Mouse (Mus musculus): ENCODE data around the gene Man2a2.
"Not testable (repeated sequence)": the region's sequence is repeated elsewhere in the genome, so short reads cannot be mapped to it uniquely, and the experiment has no call there.

Man2a2 gene

GRCm38 (mm10) chr7:80400099-80400498 is 28.9 kb upstream of the Man2a2 start:
- DNase-seq: no peak

GRCm38 (mm10) chr7:80398654-80399444 is 27.7 kb upstream of the Man2a2 start:
- DNase-seq: no peak

GRCm38 (mm10) chr7:80397986-80398385 is 26.8 kb upstream of the Man2a2 start:
- DNase-seq: no peak

- DNase-seq: not testable (repeated sequence)
Observed at GRCm38 (mm10) chr7:80396427-80396826, 25.3 kb upstream of the Man2a2 start.

GRCm38 (mm10) chr7:80394600-80394999 is 23.4 kb upstream of the Man2a2 start:
- DNase-seq: no peak

GRCm38 (mm10) chr7:80392119-80392518 is 20.9 kb upstream of the Man2a2 start:
- no peak for DNase-seq

GRCm38 (mm10) chr7:80387633-80388543 is 16.7 kb upstream of the Man2a2 start, which contains the start of gene Fes:
Fes (minus strand) TSS chr7:80387946.
- DNase-seq: no peak

- DNase-seq: no peak
Observed at GRCm38 (mm10) chr7:80387033-80387632, 16.0 kb upstream of the Man2a2 start.

- DNase-seq: peak; percentile 97
Observed at GRCm38 (mm10) chr7:80386235-80386930, 15.2 kb upstream of the Man2a2 start.

- no peak for DNase-seq
Observed at GRCm38 (mm10) chr7:80382919-80383318, 11.7 kb upstream of the Man2a2 start.

GRCm38 (mm10) chr7:80379531-80379930 is 8.4 kb upstream of the Man2a2 start:
- DNase-seq: no peak

- DNase-seq: peak; percentile 60
Observed at GRCm38 (mm10) chr7:80377471-80377870, 6.3 kb upstream of the Man2a2 start.

- DNase-seq: no peak
Observed at GRCm38 (mm10) chr7:80376192-80376591, 5.0 kb upstream of the Man2a2 start.

- DNase-seq: no peak
Observed at GRCm38 (mm10) chr7:80375376-80376039, 4.3 kb upstream of the Man2a2 start.

- DNase-seq: no peak
Observed at GRCm38 (mm10) chr7:80374733-80375132, 3.6 kb upstream of the Man2a2 start.

- DNase-seq: no peak
Observed at GRCm38 (mm10) chr7:80374280-80374679, 3.1 kb upstream of the Man2a2 start.

GRCm38 (mm10) chr7:80373850-80374249 is 2.7 kb upstream of the Man2a2 start:
- no peak for DNase-seq

- DNase-seq: no peak
Observed at GRCm38 (mm10) chr7:80373352-80373751, 2.2 kb upstream of the Man2a2 start.

- no peak for DNase-seq
Observed at GRCm38 (mm10) chr7:80372667-80373066, 1.5 kb upstream of the Man2a2 start.

- DNase-seq: no peak
Observed at GRCm38 (mm10) chr7:80372166-80372565, 991 bp upstream of the Man2a2 start.

GRCm38 (mm10) chr7:80370649-80371040 is 530 bp downstream of the Man2a2 start:
- DNase-seq: peak; percentile 86

GRCm38 (mm10) chr7:80369967-80370431 is 1.2 kb downstream of the Man2a2 start:
- no peak for DNase-seq

All from right cerebral cortex, postnatal 14 days (tissue).